Mouse (Mus musculus): Measurements from ENCODE around the gene Slc9a3. TPM values are rescaled to one million over a fixed set of nuclear protein-coding genes. Genes with fewer than 3 reads are reported as not detected.

Gene Slc9a3
- total RNA-seq, 2 experiments from 2014 or later = 0.13 to 0.32 TPM

DNA sequence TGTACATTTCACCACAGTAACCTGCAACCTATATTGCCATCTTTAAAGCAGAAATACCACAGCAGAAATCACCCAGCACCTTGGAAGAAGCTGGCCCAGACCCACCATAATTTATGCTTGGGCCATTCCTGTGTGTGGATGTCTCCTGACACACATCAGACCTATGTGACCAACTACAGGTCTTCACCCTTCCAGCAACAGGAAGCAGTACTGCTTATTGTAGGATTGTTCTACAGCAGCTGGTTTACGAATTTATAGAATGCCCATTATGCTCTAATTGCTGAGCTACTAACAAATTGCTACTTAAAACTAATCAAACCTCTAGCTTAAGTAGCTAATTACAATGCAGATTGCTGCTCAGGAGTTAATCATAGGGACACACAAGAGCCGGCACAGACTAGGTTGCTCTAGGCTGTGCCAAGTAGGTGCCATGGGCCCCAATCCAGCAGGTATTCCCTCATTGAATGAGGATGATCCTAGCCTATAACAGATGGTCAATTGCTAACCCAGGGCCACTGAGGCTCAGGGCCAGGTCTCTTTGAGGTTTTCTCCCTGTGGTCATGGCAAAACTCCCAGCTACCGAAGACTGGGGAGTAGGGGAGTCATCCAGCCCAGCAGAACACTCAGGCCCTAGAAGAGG lies 24.8 kb downstream of the Slc9a3 start:
- no peak for DNase-seq

GRCm38 (mm10) chr13:74147327-74147726 lies 26.1 kb downstream of the Slc9a3 start:
- DNase-seq = no peak

DNA sequence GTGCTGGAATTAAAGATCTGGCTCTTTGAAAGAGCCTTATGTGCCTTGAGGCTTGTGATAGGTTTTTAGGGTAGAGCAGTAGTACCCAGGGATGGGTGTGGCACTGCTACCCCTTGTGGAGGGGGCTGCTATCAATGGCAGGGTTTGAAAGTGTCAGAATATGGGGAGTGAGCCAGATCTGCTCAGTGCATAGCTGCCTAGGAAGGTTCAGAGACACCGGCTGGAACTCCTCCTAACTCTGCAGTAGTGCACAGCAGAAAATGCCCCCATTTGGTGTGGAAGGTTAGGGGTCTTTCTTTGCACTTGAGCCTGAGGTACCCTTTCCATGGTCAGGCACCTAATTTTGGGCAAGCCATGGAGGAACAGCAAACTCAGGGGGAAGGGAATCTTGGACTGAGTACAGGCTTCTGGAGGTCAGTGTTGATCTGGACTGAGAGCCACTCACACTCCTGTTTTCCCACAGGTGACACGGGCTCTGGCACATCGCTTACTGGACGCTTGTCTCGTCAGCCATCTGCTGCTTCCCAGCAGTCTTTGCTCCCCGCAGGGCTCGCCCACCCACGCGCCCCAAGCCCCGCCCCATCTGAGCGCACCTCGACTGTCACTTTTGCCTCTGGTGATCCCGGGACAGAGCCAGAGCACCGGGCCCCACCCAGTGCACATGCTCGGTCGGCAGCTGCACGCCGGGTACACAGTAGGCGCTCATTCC lies 45.2 kb downstream of the Slc9a3 start:
- DNase-seq = peak; percentile 45

- DNase-seq = no peak
These were observed 45.8 kb downstream of the Slc9a3 start for GRCm38 (mm10) chr13:74167057-74167413.

- DNase-seq = peak; percentile 15
These were observed 46.2 kb downstream of the Slc9a3 start for GRCm38 (mm10) chr13:74167492-74167891.

DNA sequence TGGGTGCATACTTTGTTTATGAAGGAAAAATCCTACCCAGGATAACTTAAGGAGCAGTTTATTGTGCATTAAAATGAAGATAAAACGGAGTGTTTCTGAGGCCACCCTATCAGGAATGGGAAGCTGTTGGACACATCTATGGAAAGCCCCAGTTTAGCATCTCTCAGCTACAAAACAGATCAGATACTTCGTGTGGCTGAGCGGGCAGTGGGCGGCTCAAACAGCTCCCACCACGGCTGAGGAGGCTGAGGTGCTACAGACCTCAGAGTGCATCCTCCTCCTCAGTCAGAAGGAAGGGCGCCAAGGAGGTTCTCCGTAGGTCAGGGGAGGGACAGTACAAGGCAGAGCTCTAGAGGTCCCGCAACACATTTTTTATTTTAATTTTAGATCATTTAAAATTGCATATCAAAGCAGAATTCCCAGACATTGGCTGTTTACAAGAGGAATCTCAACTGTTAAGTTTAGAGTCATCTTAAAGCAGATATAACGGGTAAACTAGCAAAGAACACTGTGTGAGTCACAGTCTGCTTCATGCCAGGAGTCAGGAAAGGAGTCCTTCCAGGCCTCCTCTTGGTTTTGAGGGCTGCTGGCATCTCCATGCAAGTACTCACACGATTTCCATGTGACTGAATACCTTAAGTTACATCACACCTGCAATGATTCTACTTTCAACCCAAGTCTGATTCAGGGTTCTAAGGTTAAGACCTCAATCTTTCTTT lies 48.3 kb downstream of the Slc9a3 start:
- DNase-seq = no peak

DNA sequence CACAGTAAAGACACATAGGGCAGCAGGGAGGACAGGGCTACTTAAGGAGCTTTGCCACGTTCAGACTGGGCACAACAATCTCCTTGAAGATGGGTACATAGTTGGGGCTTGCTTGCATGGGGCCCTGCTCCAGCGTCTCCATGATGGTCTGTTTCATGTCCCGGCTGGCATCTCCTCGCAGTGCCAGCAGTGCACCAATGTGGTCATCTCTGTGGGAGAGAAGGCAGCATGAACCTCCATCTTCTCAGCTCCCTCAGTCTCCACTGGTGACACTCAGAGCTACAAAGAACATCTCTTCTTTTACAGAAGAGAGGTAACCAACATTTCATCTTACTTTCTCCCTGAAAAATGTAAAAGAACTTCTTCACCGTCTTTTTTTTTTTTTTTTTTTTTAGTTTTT lies 50.8 kb downstream of the Slc9a3 start:
- DNase-seq = no peak

DNA sequence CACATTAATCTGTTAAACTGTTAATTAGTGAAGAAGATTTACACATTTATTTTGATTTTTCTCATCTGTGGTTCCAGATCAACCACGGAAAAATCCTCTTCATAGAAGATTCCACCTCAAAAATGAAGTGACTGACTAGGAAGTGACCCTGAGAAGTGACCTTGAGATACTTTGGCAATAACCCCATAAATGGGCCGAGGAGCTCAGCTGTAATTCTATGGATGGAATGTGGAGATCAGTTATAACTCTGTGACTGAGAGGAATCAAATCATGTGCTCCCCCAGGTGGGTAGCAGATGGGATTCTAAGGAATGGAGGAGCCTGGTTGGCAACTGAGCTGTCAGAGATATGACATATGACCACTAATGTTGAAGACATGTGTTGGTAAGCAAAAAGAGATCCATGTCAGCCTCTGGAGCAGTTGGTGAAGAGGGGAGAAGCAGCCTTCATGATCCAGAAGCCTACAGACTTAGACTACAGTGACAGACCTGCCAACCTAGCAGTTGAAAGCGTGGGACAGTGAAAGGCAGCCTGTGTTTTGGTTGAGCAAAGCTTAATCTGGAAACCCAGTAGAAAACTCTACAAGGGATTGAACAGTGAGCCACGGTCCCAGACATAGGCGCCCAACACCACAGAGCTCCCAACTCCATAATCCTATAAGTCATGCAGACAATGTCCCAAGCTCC lies 61.9 kb downstream of the Slc9a3 start:
- no peak for DNase-seq

- DNase-seq = no peak
These were observed 71.4 kb downstream of the Slc9a3 start for GRCm38 (mm10) chr13:74192613-74193012.

- no peak for DNase-seq
These were observed 75.2 kb downstream of the Slc9a3 start for GRCm38 (mm10) chr13:74196451-74196850.

DNA sequence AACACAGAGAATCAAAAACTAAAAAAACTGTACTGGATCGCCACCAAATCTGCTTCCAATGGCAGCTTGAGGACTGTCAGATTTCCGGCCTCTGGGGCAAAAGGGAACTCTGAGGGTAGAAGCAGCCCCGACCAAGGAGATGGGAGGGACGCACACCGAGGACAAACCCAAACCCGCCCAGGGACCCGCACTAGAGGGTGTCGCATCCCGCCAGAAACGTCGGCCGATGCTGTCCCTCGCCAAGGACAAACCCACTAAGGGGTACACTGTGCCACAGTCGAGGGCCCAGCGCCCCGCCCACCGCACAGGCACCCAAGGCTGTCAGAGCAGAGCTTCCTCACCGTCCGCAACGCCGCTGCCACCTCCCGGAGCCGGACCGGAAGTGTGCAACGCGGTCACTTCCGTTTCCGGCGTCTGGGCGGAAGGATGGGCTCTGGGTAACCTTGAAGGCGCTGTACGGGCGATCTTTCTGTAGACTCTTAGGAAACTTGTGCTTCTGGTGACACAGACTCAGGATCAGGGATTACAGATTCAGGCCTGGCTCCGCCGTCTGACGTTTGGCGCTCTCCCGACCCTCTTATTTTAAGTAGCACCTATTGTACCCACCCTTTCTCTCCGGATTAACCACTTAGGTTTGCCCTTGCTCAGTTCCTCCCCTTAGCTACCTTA lies 87.2 kb downstream of the Slc9a3 start, which contains the start of gene Exoc3:
Exoc3 (minus strand) TSS at position 416 of the 669 bp plus-strand sequence.
- peak; percentile 88 for DNase-seq

DNA sequence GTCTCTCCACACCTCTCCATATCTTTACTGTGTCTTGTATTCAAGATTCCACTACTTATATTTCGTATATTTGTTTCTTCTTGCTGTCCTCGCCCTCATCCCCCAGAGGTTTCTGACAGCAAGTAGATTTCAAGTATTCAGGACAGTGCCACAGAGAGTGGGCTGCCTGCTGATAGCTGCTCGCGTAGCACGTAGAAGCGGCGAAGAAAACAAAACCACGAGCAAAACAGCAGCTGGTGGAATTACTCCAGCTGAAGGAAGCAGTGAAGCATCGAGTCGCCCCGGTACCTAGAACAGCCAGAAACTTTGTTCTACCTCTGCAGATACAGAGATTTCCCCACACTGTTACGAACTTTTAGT lies 87.7 kb downstream of the Slc9a3 start:
- no peak for DNase-seq

DNA sequence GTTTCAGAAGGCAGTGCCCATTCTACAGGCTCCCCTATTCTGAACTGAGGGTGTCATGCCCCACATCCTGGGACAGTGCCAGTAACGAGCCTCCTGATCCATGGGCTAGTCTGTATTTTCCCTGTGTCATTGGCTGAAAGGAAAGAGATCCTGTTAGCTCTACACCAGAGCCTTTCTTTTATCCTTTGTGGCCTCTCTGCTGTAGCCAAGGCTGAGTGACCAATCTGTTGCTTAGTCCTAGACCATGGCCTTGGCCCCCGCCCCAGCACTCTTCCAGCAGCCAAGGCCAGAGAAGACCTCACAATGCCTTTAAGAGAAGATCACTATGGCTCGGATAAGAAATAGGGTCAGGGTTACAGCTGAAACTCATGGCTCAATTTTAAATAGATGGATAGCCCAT lies 97.2 kb downstream of the Slc9a3 start:
- DNase-seq = no peak

Other genes with a start within 250 kb of the Slc9a3 start
- gene Trip13, start 183.7 kb upstream of the Slc9a3 start, total RNA-seq (2021) = under 1 TPM in 1 of 2 experiments, not detected in 1; 0.15 TPM
- 10 to 100 TPM in 1 of 2 experiments, 1 to 10 TPM in 1; 9.6 to 10.7 TPM for gene Brd9, start 183.6 kb upstream of the Slc9a3 start, total RNA-seq (2021)
- not detected for gene Zdhhc11, start 157.6 kb upstream of the Slc9a3 start, total RNA-seq (2021)
- gene Tppp, start 112.0 kb upstream of the Slc9a3 start, total RNA-seq (2021) = 1 to 10 TPM; 5.2 to 5.8 TPM
- gene Cep72, start 59.2 kb upstream of the Slc9a3 start, total RNA-seq (2021) = under 1 TPM; 0.51 to 0.61 TPM
- 10 to 100 TPM; 29.7 to 33.5 TPM for gene Exoc3, start 87.3 kb downstream of the Slc9a3 start, total RNA-seq (2021)
- not detected for gene Ahrr, start 170.9 kb downstream of the Slc9a3 start, total RNA-seq (2021)
- 10 to 100 TPM; 16.3 to 20.3 TPM for gene Pdcd6, start 196.1 kb downstream of the Slc9a3 start, total RNA-seq (2021)
- gene Sdha, start 228.8 kb downstream of the Slc9a3 start, total RNA-seq (2021) = 100 to 1,000 TPM; 660 to 663 TPM
- 10 to 100 TPM; 39.8 to 42.3 TPM for gene Ccdc127, start 228.9 kb downstream of the Slc9a3 start, total RNA-seq (2021)
- gene Lrrc14b, start 242.5 kb downstream of the Slc9a3 start, total RNA-seq (2021) = 10 to 100 TPM; 69.7 to 84.2 TPM

Measured in gastrocnemius, postnatal 25 days (tissue).